Mouse (Mus musculus) heart, postnatal 14 days (tissue): ENCODE measurements around the gene Krtap16-1. TPM values are rescaled to one million over a fixed set of nuclear protein-coding genes. Genes with fewer than 3 reads are reported as not detected.
A peak's percentile ranks its signal among the peaks of the same experiment; 100 is the strongest.

ENCODE experiments used
- DNase-seq, 2 experiments: peaks; one replicate each; pipeline ENCODE4 v3.0.0; 2021 to 2022
- intact Hi-C: fragments of 180-260 bp; cut with DNase I; formaldehyde crosslinking; loops from one replicate; pipeline ENCODE4 v1.15.1; 2025
- long read RNA-seq, 2 experiments: library from polyadenylated mRNA; stranded (forward); transcript quantifications; one replicate each; pipeline ENCODE4 v2.0.0; 2021
- total RNA-seq, 2 experiments: library from RNA; stranded (reverse); gene quantifications; 2 replicates each; pipeline ENCODE4 v1.2.3; 2021

The Krtap16-1 gene
- total RNA-seq = not detected
- long read RNA-seq, experiment 1 = 0 reads
- long read RNA-seq, experiment 2 = 0 reads

DNA sequence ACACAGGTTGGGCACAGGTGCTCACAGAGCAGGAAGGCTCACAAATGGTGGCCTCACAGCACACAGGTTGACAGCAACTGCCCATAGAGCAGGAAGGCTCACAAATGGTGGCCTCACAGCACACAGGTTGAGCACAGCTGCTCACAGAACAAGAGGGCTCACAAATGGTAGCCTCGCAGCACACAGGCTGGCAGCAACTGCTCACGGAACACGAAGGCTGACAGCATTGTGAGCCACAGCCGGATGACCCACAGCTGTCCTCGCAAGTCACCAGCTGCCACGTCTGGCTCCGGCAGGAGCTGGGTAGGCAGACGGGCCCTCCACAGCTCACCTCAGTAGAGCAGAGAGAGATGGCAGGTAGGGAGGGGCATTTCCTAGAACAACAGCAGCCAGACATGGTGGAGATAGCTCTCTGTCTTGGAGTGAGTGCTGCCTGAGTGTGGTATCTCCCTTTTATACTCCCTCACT is at the start of gene Krtap16-1:
Gene Krtap16-1 (minus strand): TSS at position 418 of the 468 bp plus-strand sequence.
- DNase-seq = no peak
- intact Hi-C loops = no loop called here

DNA sequence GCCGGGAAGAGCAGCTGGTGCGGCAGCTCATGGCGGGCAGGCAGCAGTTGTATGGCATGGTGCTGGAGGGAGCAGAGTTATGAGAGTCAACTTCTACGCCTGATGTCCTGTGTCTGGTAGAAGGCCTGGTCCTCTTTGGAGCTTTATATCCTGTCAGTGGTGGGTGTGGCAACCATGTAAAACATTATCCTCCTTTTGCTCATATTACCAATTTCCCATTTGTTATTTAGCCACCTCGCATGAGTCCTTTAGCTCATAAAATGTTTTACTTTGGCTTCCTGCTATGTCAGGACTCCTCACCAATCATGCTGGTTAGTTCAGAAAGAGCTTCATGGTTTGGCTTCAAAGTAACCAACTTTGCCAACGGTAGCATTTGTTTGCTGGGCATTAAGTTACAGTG is 43.4 kb upstream of the Krtap16-1 start, which contains the start of gene Krt33b:
Gene Krt33b (minus strand): TSS at position 101 of the 400 bp plus-strand sequence.
- DNase-seq = no peak
- intact Hi-C loops = no loop called here

DNA sequence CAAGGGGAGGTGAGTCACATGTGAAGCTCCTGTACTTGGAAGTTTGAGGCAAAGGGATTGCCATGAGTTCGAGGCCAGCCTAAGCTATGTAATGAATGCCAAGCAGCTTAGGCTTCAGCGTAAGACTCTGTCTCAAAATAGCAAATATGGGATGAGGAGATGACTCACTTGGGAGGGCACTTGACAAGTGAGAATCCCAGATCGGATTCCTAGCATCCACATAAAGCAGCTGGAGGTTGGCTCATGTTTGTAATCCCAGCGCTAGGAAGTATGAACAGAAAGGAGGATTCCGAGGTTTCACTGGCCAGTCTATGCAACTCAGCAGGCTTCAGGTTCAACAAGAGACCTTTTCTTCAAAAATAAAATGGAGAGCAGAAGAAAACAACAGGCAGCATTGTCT is 35.0 kb upstream of the Krtap16-1 start:
- no peak for DNase-seq
- intact Hi-C loops = no loop called here

DNA sequence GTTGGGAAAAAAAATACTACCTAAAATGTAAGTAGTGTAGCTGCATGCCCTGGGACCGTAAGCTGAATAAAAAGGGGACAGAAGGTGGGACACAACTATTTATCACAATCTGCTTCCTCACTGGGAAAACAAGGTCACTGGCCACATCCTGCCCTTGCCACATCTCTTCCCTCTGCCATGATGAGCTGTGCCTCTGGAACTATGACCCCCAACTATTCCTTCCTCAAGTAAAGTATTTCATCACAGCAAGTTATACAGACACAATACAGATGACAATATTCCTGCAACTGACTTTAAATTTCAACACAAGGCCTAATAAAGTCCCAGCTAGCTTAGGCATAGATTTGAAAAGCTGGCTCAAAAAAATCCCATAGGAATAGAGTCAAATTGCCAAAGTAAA is 33.1 kb upstream of the Krtap16-1 start:
- intact Hi-C loops = no loop called here
- DNase-seq = no peak

DNA sequence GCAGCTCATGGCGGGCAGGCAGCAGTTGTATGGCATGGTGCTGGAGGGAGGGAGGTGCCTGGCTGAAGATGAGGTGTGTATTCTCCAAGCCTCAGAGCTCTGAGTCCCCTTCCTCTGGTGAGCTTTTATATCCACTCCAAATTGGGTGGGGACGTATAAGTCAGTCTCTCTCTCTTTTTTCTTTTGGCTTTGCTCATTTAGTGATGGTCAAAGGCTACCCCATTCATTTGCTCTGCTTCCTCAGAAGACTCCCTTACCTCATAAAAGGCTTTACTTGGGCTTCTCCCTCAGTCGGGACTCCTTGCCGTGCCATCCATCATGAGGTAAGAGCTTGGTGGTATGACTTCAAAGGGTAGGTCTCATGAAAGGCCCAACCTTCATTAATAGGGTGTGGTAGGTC is 29.7 kb upstream of the Krtap16-1 start, which contains the start of gene Krt33a:
Gene Krt33a (minus strand): TSS at position 101 of the 400 bp plus-strand sequence.
- no peak for DNase-seq
- intact Hi-C loops = no loop called here

DNA sequence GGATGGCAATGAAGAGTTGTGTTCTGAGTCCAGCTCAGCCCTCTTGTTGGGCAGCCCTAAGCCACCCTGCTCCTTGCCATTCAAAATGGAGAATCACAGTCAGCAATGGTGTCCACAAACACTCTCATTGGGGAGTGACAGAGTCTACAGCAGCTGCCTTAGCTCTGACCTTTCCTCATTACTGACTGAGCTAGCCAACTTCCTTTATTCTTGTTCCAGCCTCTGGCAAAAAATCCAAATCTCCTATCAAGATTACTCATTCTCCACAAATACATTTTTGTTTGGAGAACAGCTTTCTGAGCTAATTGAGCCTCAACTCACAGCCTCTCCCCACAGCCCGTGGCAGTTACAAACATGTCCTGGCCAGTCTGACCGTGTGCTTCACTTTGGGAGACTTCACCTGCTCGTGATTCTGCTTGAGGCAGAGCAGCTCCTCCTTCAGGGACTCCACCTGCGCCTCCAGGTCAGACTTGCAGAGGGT is 27.3 kb upstream of the Krtap16-1 start:
- intact Hi-C loops = no loop called here
- DNase-seq = no peak

DNA sequence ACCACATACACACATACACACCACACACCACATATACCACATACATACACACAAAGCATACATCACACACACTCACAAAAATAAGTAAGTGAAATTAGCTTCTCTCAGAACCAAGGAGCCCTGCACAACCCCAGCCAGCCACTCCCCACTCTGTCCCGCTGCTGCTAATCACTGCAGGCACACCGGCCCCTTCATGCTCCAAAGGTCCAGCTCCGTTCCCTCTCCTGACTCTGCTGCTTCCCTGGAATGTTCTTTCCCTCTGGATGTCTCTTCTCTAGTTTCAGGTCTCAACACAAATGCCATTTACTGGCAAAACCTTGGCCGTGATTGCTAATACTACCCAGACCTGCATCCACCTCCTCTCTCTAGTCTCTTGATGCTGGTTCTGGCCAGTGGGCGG is 24.3 kb upstream of the Krtap16-1 start:
- intact Hi-C loops = no loop called here
- no peak for DNase-seq

DNA sequence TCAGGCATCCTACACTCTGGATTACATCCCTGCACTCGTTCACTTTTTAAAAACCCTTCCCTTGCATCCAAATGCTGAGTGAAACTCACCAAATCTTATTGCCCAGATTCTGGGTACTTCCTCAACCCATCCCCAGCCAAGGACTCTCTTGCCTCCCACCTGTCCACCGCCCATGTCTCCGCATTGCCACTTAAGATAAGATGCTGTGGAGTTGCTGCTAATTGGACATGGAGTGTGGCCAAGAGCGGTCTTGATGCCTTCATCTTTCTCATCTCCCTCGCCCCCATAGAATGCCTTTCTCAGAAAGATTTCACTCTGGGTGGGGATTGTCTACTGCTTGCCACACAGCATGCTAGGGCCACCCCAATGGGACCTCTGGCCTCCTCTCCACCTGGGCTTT is 21.9 kb upstream of the Krtap16-1 start:
- DNase-seq = no peak
- intact Hi-C loops = no loop called here

DNA sequence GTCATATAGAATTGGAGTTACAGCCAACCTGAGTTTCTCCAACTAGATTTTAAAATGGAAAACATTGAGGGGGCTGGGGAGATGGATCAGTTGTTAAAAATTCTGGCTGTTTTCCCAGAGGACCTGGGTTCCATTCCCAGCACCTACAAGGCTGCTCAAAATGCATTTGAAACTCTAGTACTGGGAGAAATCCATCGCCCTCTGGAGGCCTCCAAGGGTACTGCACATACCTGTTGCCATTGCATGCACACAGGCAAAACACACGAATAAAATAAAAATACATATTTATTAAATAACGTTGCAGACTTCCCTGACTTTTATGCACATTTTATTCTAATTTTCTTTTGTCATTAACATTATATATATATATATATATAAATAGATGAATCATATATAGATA is 20.2 kb upstream of the Krtap16-1 start:
- DNase-seq = no peak
- intact Hi-C loops = no loop called here

DNA sequence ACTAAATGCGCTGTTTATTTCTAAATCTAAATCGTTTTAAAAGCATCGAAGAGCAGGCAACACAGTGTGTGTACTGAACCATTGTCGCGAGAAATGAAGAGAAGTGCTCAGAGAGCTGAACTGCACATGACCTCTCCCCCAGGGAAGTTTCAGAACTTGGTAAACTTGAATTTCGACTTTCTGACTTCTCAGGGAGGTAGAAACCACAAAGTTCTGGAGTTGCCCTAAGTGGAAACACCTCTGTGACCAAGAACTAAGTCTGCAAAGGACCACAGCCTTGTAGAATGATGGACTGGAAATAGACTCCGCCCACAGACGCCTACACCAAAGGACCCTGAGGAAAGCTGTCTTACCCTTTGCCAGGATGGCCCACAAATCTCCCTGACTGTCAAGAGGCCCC is 19.5 kb upstream of the Krtap16-1 start:
- DNase-seq = no peak
- intact Hi-C loops = no loop called here

DNA sequence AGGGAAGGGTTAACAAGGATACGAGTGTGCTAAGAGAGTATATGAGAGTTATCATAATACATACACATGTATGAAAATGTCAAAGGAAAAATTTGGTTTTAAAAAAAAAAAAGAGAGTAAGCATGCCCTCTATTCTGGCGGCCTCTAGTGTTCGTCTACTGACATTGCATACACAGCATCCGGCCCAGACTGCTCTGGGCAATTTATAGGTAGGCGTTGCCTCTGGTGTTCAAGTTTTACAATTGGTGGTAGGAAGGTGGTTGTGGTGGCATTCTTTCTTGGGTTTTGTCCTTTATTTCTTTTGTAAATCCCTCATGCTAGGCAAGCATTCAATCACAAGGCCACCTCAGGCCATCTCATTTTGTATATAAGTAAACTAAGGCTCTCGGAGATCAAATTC is 18.4 kb upstream of the Krtap16-1 start:
- peak; percentile 22 to 63 for DNase-seq
- intact Hi-C loops = loop anchor here (5.0 kb wide), 1 partner anchor 543 kb away; no protein-coding TSS in a partner anchor

DNA sequence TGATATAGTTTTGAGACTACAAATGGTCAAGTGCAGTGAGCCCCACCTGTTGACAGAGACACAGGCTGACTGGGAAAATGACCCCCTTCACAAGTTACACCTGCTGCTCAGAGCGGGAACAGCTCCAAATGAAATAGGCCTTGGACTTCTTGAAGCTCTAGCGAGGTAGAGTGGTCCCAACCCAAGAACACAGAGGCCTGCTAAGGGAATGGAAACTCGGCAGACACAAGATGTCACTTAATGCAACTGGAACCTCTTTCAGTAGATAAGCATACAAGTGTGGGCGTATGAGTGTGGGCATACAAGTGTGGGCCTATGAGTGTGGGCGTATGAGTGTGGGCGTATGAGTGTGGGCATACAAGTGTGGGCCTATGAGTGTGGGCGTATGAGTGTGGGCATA is 12.7 kb upstream of the Krtap16-1 start:
- intact Hi-C loops = no loop called here
- DNase-seq = no peak

DNA sequence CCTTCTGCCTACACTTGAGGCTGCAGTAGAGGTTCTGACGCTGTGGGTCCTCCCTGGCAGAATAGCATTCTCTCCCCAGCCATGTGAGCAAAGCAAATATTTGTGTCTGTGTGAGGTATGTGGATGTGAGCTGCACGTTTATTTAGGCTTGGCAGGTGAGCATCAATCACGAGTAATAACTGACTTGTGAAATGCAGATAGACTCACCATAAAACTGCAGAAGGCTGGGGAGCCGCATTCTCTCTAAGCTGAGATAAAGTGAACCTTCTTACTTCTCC is 7.9 kb upstream of the Krtap16-1 start:
- intact Hi-C loops = no loop called here
- no peak for DNase-seq

DNA sequence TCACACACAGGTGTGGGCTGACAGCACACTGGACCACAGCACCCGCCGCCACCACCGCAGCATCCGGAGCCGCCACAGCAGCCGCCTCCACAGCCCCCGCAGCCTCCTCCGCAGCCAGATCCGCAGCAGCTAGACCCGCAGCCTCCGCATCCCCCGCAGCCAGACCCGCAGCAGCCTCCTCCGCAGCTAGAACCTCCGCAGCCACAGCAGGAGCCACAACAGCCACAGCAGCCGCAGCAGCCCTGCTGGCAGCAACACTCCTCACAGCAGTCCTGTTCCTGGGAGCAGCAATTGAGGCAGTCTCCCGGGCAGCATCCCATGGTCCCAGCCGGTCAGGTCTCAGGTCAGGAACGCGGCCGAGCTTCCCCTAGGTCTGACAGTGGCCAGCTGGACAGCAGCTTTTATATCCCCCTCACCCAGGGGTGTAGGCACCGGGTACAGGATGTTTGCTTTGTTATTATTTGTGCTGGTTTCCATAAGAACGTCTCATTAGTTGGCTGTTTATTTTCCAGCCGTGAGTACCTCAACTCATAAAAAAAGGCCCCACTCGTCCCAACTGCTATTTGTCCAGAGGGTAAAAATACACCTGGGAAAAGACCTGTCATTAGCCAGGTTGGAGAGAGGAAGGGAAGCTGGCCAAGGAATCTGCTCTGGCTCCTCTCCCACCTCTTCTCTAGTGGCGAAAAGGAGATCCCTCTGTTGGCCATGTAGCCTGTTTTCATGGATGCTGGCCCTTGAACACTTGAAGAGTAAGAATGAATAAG is 7.4 kb upstream of the Krtap16-1 start, which contains the start of gene Krtap17-1:
Gene Krtap17-1 (minus strand): TSS at position 375 of the 764 bp plus-strand sequence.
- DNase-seq = no peak
- intact Hi-C loops = no loop called here

DNA sequence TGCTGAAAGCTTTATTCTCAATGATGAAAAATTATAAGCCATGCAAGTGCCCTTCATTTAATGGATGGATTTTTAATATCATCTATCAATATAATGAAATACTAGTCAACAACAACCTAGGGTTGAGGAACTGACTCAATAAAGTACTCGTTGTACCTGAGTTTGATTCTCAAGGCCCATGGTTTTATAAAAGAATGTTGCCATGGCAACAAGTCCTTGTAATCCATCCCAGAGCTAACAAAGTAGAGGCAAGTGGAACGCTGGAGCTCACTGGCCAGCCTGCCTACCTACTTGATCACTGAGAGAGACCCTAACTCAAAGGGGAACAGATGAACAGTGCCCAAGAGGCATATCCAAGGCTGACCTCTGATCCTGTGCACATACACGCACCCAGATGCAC is 4.2 kb upstream of the Krtap16-1 start:
- DNase-seq = no peak
- intact Hi-C loops = no loop called here

DNA sequence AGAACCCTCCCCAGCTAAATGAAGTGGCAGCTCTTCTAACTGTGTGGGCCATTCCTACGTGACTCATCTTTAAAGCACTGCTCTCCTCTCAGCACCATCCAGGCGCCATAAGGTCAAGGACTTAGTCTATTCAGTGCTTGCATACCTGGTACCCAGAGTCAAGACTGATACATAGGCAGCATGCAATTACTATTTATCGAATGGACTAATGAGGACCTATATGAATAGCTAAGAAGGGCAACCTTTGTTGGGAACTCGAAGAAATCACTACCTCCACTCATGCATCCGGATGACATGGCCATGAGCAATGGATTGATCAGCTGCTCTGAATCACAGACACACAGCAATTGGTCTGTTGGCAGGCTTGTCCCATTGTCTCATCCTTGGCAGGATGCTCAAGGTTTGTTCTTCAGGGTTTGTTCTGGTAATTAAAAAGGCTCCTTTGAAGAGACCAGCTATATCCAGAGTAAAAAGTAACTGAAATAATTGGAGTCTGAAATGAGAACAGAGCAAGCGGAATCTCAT is 3.5 kb upstream of the Krtap16-1 start:
- DNase-seq = no peak
- intact Hi-C loops = no loop called here

DNA sequence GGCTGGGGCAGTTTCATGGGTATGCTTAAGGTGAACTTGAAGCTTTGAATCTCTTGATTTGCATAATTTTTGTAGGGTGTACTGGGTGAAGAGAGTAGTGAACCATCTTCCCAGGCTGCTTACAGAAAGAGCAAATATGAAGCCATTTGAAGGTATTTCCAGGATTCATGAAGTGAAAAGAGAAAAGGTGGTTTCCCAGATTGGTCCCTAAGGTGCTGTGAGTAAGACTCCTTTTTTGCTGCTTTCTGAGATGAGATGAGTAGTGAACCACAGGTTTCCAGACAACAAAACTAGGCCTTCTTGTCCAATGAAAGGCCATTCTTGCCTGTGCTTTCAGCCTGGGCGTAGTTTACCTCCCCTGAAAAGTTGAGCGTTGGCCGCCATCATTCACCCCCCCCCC is 2.1 kb upstream of the Krtap16-1 start:
- intact Hi-C loops = no loop called here
- no peak for DNase-seq

DNA sequence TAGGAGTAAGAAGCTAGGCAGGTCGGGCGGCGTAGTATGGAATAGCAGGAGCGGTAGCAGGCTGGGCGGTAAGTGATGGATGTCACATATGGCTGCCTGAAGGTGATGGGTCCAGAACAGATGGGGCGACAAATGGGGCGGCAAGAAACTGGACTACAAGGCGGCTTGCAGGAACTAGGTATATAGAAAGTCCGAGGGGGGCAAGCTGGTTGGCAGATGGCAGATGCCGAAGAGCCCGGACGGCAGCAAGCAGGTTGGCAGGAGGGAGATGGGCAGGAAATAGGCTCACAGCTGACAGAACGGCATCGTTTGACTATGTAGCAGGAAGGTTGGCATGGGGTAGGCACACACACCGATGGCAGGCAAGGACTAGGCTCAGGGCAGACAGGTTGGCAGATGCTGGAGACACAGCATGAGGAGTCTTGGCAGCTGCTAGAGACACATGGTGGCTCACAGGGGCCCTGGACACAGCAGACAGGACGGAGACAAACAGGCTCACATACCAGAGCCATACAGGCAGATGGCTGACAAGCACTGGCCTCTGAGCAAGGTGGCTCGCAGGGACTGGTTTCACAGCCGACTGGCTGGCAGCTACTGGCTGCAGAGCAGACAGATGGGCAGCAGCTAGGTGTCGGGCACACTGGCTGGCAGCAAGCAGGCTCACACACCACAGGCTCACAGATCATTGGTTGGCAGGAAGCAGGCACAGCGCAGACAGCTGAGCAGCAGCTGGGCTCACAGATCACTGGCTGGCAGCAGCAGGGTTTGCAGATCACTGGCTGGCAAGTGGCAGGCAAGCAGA is 905 bp downstream of the Krtap16-1 start:
- DNase-seq = peak in 1 of 2 experiments; percentile 6
- intact Hi-C loops = no loop called here

DNA sequence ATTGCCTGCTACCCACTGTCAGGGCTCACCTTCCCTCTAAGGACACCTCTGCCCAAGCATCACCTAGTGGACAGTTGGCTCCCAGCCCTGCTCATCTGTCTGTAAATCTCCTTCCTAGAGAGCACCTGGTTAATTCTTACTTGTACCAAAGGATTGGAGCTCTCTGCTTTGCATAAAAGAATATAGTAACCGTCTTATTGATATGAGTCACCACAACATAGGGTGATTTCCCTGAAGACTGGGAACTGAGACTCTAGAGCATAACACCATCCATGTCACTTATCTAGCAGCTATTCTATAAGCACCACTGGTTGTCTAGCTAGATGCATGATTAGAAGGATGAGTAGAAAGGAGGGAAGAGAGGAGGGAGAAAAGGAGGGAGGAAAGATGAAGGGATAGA is 3.0 kb downstream of the Krtap16-1 start:
- intact Hi-C loops = no loop called here
- DNase-seq = no peak

DNA sequence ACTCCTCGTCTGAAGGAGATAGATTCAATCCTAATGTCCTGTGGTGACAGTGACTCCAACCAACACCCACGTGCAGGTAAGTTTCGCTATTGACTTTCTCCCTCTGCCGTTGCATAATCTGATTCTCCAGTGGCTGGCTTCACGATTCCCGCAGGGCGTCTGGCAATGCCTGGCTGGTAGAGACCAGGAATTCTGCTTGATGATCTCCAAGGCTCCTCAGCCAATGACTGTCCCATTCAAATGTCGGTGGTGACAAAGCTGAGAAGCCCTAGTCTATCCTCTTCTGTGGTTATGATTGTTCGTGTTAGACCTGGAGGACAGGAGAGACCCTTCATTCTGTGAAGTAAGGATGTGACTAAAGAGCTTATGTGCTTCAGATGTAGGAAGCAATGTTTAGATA is 3.7 kb downstream of the Krtap16-1 start:
- intact Hi-C loops = no loop called here
- no peak for DNase-seq

DNA sequence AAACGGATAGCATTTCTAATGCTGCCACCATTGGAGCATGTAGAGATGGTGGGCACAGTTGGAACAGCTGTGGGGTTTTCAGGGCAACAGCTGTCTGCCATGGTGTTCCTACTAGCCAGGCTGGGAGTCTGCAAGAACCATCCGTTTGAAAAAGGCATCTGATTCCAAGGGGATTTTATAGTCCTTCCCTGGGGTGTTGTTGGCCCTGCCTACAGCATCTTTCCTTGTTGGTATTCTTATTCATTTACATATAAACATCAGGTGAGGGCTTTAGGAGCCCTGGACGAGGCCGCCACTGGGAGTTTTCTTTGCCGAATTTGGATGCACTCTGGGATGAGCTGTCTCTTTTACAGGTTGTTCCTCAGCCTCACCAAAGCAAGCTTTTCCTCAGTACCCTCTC is 7.4 kb downstream of the Krtap16-1 start, which contains the start of gene Krtap29-1:
Gene Krtap29-1 (minus strand): TSS at position 101 of the 400 bp plus-strand sequence.
- no peak for DNase-seq
- intact Hi-C loops = no loop called here
